Mouse (Mus musculus): ENCODE data around the gene Ermap.

- TF ChIP-seq CTCF (IDR thresholded peaks at IDR 0.05; ENCODE audit: borderline replicate concordance, control insufficient read depth, extremely low read depth, insufficient read depth, low read length, poor library complexity) (no peak), POLR2A (IDR thresholded peaks at IDR 0.05; ENCODE audit: control insufficient read depth, extremely low read depth, insufficient read depth, low read length, poor library complexity) (no peak)
These were observed 60.7 kb downstream of the Ermap start for GRCm38 (mm10) chr4:119129096-119129495.

Data from thymus, adult 2 months (tissue).